Mouse (Mus musculus) lung, adult 2 months (tissue): ENCODE results near the gene Gm4353.
A peak's percentile ranks its signal among the peaks of the same experiment; 100 is the strongest.

Source experiments
- CTCF ChIP-seq: fragments of 200-500 bp; IDR thresholded peaks from 2 replicates; pipeline ENCODE4 v1.5.1; 2011; ENCODE audit warnings: mild to moderate bottlenecking, low read length, control low read depth; ENCODE audit not compliant: insufficient read depth
- POLR2A ChIP-seq: fragments of 200-500 bp; IDR thresholded peaks from 2 replicates; pipeline ENCODE4 v1.6.1; 2011; ENCODE audit warnings: low read depth, mild to moderate bottlenecking, control low read depth, low read length, borderline replicate concordance; ENCODE audit errors: extremely low read depth

DNA sequence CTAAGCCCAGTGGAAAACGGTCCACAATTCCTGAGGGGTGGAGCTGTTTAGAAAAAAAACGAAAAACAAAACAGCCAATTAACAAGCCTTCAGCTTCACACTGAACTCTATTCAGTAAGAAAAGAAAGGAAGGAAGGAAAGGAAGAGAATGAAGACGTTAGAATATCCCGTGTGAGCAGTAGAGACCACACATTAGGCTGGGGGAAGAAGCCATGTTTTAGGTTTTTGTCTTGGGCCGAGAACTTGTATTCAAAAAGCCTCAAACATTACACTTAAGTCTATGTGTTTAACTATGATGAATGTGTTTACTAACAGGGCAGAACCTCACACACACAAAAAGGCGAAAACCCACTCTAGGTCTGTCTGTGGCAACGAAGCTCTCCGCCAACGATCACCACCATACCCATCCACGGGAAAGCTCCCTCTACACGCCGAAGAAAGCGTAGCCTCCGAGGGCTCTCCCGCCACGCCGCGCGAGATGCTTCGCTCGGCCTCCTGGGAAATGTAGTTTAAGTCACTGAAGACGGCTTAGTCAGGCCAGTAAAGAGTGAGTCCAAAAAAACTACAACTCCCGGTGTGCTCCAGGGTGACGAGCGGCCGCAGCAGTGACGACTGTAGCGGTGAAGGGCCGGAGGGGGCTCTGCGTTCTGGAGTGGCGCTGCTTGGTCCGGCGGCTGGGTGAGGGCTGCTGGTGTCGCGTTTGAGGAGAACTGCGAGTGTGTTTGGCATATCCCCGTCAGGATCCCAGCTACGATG, 8.5 kb upstream of the Gm4353 start:
- TF ChIP-seq CTCF (peak; percentile 44; the same call in 1 of the 2 replicates), POLR2A (peak; percentile 91)
